Mouse (Mus musculus) testis, postnatal 14 days (tissue): ENCODE results near the gene Prss23.

Source experiments
- DNase-seq: peaks from one replicate; pipeline ENCODE4 v3.0.0; 2021; ENCODE audit warnings: low spot score

Gene Prss23

DNA sequence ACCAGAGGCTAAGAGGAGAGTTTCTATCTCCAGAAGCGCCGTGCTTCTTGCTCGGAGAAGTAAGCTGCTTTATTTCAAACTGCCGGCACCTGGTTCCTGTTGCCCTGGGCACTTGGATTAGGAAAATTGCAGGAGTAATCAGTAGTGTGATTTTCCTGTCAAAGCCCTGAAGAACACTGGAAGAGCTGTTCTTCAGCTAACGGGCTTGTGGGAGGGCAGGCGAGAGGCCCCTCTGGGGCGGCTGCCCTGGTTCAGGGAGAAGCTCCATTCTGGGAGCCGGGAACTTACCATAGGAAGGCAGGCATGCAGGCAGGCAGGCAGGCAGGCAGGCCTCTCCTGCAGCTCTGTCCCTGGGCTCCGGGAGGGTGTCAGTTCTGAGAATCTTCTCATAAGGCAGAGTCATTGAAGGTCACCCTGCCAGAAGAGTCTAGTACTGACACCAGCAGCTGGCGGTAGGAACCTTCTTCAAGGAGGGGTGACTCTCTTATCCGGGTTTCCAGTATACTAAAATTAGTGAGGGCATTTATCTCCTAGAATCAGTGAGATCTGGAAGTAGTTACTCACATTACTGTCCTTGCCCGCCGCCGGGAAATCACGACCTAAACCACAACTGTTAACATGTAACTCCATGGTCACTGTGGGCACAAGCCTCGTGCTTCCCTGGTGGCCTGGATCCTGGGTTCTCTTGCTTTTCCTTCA lies at the start of gene Prss23:
Prss23 (minus strand) TSS at position 457 of the 699 bp plus-strand sequence.
- no peak for DNase-seq

DNA sequence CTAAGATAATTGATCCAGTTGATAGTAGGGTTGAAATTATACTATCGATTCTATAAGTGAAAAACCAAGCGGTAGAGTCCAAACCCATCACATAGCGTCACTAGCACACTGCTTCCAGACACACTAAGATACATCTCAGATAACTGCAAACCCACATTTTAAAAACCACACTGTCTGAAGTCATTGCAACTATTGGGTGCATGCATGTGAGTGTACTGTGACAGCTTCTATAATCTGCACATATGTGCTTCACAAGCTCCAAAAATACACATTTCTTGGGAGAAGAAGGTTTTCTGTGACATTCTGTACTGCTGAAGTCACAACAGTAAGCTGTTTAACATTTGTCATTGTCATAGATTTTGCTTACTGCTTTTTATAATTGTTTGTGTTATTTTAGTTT lies 49.1 kb upstream of the Prss23 start:
- no peak for DNase-seq

DNA sequence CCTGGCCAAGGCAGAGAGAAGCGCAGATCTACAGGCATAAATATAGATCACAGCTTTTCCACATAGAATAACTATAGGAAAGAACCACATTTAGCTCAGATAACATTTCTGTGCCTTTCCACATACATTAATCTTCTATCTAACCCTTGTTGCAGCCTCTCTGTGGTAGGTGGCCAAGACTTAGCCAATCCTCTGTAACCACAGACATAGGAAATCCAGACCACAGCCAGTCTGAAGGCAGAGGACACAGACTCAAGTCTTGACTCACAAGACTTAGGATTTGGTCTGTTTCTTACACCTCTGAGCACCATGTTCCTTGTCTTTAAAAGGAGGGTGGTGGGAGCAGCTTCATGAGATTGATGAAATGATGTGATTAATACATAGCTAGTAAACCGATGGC lies 37.6 kb upstream of the Prss23 start:
- no peak for DNase-seq

GRCm38 (mm10) chr7:89563501-89563900 lies 36.5 kb upstream of the Prss23 start:
- DNase-seq = no peak

DNA sequence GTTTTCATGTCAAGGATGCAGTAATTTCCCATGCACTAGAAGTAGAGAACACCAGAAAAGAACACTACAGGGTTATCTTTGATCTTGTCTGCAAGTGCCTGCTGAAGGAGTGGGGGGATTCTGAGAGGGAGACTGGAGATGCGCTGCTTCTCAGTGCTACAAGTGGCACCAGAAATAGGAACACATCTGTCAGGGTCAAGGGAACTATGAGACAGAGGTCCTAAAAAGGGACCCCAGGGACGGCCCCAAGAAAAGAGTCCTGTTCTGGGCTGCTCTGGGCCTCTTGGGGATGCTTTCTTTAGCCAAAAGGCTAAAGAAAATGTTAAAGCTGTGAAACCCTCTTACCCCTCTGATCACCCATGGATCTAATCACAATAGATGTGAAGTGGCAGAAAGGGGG lies 35.2 kb upstream of the Prss23 start:
- DNase-seq = no peak

DNA sequence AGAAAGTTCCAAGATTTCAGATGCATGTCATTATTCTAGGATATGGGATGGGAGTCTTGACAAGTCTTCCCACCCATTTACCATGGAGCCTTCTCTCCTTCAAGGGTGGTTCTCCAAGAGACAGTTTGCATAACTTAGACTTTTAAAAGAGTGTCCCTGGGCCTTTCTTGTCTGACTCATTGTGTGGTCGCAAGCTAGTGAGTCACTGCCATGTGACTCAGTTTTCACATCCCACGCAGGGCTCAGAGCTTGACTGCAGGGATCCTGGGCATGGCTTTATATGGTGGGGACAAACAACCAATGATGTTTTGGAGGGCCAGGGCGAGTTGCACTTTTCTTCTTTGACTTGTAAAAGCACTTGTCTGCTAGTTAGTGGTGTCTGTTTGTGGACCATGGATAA lies 34.0 kb upstream of the Prss23 start:
- no peak for DNase-seq

GRCm38 (mm10) chr7:89559633-89560032 lies 32.6 kb upstream of the Prss23 start:
- DNase-seq = no peak

DNA sequence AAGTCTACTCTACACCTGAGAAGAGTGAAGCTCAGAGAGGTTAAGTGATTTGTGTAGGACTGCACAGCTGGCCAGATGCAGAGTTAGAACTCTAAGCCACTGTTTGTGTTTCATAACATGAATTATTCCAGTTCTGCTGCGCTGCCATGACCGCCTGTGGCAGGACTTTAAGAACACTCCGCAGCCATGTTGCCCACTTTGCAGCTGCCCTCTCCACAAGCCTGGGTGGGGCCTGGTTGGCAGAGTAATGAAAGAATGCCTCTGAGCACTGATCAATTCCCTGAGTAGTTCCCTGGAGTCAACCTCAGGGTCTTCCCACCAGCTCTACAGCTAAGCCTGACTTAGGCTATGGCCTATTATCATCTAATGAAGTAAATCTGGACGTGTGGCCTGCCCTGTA lies 32.1 kb upstream of the Prss23 start:
- no peak for DNase-seq

- no peak for DNase-seq
These were observed 31.6 kb upstream of the Prss23 start for GRCm38 (mm10) chr7:89558446-89559039.

- no peak for DNase-seq
These were observed 30.1 kb upstream of the Prss23 start for GRCm38 (mm10) chr7:89557056-89557455.

DNA sequence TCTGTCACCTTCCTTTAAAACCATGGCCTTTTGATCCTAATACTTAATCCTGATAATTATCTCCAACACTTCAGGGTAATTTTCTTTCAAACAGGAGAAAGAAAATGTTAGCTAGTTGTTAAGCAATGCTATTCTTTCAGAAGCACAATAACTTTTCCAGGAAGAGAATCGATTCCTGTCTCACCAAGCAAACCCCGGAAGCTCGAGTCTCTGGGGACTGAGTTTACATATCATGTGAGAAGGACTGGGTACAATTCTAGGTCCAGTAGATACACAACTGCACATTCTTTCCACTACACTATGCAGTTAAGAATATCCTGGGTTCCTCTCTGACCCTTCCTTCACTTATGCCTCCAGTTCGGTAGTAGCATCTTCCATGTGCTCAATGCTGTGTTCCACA lies 29.7 kb upstream of the Prss23 start:
- DNase-seq = no peak

- no peak for DNase-seq
These were observed 28.2 kb upstream of the Prss23 start for GRCm38 (mm10) chr7:89555170-89555569.

DNA sequence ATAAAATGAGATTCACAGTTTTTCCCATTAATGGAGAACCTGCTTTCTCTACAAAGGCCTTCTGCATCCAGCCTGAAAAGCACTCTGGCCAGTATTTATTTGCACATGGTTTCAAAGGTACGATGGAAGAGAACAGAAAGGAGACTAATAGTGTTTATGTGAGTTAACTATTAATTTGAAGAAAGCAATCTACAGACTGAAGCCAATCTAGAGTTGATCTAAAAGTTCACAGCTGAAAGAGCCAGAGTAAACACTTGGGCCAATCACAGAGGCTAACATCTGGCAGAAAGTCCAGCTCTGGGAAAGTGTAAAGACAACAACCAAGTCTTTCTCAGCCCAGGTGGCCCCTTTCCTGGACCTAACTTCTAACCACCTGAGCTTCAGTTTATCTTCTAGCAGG lies 27.1 kb upstream of the Prss23 start:
- no peak for DNase-seq

- no peak for DNase-seq
These were observed 14.0 kb upstream of the Prss23 start for GRCm38 (mm10) chr7:89540976-89541375.

- no peak for DNase-seq
These were observed 12.4 kb upstream of the Prss23 start for GRCm38 (mm10) chr7:89539391-89539790.

GRCm38 (mm10) chr7:89527430-89527856 lies 456 bp upstream of the Prss23 start:
- DNase-seq = no peak

GRCm38 (mm10) chr7:89523816-89524215 lies 3.2 kb downstream of the Prss23 start:
- no peak for DNase-seq

- DNase-seq = no peak
These were observed 4.8 kb downstream of the Prss23 start for GRCm38 (mm10) chr7:89522170-89522569.

DNA sequence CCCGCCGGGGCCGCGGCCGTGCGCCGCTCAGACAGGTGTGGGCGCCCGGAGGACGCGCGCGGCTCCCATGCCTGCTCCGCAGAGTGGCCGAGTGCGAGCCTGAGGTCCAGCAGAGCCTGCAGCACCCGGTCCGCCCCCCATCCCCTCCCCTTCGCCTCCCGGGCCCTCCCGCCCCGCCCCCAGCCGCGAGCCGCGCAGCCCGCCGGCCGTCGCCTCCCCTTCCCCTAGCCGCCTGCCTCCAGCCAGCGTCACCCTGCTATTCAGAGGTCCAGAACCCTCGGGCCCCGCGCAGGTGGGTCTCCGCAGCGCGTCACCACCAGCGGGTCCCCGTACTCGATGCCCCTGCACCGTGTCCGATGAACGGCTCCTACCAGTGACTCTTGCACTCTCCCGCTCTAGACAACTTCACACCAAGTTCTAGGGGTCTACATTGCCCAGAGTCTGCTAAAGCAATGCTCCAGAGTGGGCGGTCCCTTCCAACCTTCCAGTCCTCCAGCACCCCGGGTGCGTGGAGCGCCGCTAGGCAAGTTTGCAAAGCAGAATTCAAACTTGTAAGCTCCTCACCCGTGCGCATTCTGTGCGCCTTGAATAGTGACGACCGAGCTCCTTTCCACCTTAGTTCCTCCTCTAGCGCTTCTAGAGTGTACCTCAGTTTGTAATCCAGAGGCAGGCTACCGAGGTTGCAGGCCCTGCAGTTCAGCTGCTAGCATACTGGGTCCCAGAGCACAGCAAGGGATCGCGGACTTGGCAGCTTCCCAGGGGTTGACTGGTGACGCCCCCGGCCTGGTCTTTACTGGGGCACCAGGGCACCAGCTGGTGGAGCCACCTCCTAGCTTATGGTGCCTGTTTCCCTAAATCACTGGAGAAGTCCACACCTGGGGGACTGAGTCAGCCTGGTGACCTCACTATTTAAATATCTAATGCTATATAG lies 9.3 kb downstream of the Prss23 start:
- DNase-seq = peak; percentile 23

DNA sequence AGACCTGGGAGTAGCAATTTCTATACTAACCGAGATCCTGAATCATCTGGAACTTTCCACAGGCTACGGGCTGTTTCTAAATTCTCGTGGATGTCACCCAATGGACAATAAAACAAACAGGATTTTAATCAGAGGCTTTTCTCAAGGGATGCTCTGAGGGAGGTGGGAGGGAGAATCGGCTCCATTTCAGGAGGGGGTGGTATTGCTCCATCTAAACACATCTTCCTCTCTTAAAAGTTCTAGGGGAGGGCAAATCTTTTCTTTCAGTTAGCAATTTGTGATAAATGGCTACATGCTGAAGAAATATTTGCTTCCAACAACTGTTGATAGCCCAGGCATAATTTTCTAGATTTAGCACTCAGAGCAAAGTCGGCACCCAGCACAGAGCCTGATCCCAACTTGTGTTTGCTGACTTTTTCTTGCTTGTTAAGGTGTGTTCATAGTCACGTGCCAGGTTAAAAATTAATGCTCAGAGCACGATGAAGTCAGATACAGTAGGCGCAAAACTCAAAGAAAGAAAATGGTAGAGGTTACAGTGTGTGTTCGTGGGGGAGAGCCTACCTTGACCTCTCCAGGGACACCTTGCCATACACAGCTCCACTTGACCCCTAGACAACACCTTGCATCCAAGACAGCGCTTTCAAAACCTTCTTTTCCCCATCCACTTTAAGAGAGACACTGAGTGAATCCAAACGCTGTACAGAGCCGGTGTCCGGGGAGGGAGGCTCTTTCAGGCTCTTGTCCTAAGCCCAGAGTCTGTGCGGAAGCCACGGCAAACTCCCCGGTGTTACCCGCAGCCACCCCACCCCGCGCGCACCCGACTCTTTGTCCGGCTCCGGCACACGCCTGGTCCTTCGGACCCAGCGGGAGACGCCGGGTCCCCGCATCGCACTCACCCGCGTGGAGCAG lies 10.2 kb downstream of the Prss23 start:
- no peak for DNase-seq

DNA sequence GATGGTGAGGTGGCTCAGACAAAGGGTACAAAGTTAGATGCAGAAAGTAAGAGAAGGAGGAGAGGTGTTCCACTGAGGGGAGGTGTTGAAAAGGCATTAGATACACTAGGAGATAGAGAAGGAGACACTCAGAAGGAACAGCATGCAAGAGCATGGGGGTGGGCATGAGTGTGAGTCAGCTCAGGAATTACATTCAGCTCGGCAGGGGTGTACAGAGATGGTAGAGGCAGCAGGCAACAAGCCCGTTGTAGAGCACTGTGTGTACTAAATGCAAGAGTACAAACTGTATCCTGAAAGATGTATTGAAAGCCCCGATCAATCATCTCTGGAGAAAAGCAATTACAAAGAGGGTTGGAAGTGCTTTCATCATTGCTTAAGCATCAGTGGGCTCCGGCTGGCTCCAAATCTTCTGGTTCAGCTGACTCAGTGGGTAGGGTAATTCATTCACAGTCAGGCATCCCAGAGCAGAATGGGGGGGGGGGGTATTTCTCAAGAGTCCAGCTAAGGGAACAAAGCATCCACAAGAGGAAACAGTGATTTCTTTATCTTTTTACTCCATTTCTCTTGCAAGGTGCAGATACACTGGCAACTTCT lies 15.0 kb downstream of the Prss23 start:
- no peak for DNase-seq
